Mouse (Mus musculus): ENCODE measurements at regions not wholly inside any gene's neighbourhood (a gene's known extent, or its start where the extent isn't known, plus 50 kb on each side); places are given as distances from the start of the nearest gene placed in this dataset.

DNA sequence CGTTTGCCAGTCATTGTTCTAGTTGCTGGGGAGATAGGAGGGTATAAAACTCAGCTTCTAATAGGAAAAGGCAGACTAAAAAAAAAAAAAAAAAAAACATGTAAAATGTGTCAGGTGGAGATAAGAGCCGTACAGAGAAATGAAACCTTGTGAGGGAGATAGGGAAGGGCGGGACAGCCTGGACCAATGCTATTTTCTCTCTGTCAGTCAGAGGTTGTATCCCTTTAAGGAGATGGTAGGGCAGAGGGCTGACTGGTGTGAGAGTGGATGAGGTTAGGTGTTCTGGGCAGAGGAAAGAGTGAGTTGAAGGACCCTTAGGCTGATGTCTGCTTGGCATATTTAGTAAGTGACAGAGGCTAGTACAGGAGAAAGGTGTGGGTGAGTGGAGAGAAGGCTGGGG lies 169.2 kb upstream of the Serpine2 start:
- no peak for DNase-seq

DNA sequence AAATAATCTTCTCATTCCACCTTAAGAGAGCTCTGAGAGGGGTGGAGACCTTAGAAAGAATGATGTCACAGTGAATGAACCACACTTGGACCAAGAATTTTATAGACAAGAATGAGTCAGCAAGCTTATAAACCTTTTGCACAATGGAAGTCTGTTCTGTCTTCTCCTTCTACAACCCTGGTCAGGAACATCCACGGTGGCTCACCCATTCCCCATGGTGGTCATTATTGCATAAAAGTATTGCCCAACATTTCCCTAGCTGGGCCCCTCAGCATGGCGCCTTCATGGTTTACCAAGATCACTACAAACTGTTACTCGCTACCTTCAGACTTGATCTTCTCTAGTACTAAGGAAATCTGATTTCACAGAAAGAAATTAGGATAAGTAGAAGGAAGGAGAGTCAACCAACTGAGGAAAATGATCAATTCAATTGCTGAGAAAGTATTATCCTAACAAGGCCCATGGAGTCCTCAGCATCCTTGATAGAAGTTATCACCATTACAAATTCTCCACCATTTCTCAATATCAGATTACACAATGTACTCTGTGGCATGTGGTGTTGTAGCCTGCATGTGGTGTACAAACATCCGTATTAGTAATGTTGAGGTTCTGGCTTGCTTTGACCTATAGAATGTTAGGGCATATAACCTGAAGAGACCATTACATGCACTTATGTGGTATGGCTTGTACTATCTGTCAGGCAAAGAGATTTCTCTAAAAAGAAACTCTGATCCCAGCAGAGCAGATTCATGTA lies 165.1 kb upstream of the Serpine2 start:
- DNase-seq, result no peak

DNA sequence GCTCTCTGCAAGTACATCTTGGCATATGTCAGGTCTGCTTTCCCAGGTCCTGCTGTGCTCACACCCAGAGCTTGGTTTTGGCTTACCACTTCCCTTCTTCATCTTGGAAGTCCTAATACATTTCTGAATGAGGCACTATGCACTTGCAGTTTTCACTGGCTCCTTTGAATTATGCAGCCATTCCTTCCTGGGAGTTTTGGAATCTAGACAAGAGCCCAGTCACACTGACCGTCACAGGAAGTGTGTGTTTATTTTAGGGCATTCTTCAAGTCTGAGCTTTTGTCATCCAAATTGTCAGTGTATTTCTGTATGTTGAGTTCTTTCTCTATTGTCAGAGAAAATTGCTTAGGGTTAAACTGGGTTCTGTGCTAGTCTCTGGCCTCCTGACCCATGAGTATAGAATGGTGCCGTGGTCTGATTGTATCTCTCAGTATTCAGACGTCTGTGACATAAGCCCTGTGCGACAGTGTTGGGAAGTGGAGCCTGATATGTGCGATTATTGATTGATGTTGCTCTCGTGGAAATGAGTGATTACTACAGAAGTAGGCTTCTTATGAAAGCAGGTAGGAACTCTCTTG lies 162.6 kb upstream of the Serpine2 start:
- no peak for DNase-seq

DNA sequence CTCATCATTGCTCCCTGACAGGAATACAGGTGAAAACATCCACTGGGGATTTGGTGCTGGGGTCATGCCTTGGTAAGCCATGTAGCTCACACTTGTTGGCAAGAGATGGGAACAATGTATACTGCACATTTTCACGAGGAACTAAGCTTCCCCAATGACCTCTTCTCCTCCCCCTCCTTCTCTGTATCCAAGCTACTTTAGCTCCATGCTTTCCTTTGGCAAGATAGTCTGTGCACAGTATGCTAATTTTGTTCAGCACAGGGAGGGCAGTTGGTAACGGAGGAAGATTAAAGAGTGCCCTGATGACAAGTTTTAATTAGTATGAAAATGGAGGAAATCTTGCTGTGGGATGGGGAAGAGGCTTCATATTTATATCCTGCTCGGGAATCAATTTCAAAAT lies 160.9 kb upstream of the Serpine2 start:
- DNase-seq, result no peak

DNA sequence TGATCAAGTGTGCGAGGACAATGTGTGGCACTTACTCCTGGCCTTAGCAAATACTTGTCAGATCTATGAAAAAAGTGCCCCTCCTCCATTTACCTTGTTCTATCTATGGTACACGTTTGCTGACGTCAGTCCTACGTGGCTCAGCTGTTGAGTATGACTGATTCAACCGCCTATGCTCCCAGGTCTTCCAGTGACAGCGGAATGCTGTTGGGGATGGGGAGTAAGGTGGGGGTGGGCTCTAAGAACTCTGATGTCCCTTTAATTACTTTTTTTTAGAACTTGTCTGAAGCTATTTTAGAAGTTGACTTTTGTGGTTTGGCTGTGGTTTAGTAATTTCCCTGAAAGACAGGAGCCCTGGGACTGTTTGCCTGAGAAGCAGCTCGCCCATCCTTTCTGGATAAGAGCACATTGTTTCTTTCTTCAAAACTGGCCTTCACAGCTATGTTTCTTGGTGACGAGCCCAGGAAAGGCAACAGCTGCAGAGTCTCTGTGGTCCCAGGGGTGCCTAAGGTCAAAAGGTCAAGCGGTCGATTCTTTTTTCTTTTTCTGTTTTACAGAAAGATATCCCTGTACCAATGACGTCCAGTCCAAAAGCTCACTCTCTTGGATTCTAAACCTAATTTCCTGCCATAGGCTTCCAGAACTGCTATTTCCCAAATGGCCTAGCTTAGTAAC lies 157.5 kb upstream of the Serpine2 start:
- DNase-seq, result no peak

DNA sequence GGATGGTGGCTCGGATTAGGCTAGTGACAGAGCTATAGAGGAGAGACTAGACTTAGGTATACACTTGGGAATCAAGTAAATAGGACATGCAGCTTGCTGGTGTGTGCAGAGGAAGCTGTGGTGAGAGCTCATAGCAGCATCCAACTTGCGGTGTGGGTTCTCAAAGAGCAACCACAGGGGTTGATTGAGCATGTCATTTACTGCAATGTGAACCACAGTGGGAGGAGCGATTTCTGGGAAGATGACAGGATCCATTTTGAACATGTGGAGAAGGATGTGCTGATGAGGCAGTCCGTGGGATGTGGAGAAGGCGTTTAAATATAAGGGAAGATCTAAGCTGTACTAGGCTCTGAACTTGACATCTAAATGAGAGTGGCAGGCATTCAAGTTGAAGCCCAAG lies 154.5 kb upstream of the Serpine2 start:
- no peak for DNase-seq

DNA sequence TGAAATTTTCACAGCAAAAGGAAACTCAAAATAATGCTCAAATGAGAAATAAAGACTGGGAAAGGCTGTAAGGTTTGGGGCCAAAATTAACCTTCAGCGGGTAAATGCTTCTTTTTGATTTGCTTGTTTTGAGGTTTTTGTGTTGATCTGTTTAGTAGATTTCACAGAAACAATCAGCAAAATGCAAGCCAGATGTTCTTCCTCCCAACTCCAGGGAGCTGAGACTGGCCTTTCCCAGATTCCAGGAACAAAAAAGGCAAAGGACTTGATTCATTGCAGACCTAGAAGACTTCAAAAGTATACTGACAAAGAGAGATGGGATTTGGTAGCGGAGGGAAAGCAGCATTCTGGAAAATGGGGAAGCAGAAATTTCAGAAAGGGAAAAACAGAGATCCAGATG lies 153.6 kb upstream of the Serpine2 start:
- no peak for DNase-seq

DNA sequence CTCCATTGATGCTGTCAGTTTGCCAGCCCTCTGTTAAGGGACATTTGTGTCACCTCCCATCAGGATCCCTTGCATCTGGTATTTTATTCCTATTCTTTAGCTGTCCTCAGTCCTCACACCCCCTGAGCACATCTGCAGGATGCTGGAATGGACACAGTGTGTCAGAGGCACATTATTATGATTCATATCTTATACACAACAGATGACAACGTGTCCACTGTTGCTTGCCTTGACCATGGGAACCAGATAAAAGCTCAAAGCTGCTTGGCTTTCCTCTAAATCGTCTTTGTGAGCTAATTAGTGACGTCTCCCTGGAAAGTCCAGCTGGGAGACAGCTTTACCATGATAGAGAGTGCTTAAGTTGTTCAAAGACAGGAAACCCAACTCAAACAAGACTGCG lies 149.7 kb upstream of the Serpine2 start:
- no peak for DNase-seq

DNA sequence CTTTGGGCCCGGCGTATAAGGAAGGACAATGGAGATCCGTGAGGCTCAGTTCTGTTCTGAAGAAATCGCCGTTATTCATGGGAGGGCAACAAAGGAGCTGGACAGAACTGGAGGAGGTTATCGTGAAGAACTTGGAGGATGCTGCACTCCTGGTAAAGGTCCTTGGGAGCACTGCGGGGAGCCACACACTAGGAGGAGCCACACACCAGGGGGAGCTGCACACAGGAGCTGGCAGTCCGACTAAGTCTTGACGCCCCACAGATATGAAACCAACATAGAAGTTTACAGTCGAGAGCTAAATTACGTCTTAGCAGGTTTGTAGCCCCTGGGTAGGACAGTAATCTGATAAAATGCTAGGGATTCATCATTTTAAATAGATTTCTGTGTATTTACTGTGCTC lies 138.1 kb upstream of the Serpine2 start:
- no peak for DNase-seq

DNA sequence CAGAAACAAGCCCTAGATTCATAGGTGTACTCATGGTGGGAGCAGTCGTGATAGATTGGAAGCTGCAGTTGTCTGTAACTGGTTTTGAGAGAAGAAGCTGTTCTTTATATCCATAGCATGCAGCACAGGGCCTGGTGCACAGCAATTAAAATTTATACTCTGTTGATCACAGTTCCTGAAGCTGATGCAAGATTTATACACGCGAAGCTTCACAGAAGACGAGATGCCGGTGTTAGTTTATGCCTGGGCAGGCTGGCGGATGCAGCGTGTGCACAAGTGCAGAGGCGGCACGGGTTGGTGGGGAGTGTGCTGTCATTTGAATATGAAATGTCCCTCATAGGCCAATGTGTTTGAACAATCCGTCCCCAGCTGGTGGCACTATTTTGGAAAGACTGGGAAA lies 136.9 kb upstream of the Serpine2 start:
- no peak for DNase-seq

DNA sequence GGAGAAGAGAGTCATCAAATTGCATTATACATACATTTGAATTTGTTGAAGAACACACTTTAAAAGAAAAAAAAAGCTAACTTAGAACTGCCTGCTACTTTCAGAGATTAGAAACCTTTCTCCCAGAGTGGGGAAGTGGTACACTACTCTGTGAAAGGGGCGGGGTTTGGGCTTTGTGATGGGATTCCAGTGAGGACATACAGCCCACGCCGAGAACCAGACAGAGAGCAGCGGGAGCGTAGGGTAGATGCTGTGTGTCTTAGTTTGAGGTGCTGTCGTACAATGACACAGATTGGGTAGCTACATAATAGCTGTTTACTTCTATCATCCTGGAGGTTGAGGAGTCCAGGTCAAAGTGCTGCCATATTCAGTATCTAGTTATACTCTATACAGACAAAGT lies 136.5 kb upstream of the Serpine2 start:
- no peak for DNase-seq

DNA sequence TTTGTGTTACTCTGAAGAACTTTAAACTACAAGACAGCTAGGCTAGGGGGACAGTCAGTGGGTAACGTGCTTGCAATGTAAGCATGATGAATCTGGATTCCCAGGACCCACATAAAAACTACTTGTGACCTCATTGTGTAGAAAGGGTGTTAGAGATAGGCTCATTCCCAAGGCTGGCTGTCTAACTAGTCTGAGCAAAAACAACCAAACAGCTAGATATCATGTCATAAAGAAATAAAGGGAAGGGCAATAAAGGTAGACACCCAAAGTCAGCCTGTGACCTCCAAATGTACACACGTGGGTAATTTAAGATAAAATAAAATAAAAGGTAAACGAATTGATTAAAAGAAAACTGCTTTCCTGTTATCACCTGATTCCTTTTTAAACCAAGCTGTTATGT lies 123.7 kb upstream of the Serpine2 start:
- no peak for DNase-seq

DNA sequence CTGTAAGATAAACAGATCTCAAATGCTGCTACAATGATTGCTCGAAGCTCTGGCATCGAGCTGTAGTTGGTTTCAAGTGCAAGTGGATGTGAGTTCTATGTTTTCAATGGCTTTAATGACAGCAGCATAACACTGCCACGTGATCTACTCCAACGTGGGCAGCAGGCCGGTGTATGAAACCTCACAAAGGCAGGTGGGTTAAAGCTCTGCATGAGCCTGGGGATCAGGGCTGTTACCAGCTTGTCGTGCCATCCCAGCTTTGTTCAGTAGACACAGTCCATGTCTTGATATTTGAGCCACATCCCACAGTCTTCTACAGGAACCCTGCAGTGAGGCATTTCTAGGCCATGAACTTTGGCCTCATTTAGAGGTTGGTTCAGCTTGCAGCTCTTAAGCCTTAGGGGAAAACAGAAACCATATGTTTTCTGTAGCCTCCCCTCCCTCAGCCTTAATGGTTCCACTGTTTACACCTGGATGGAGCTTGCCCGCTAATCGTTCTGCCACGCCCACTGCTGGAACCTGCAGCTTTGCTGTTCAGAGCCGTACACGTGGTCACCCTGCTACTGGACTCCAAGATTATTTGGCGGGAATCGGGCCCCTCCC lies 121.8 kb upstream of the Serpine2 start:
- no peak for DNase-seq

DNA sequence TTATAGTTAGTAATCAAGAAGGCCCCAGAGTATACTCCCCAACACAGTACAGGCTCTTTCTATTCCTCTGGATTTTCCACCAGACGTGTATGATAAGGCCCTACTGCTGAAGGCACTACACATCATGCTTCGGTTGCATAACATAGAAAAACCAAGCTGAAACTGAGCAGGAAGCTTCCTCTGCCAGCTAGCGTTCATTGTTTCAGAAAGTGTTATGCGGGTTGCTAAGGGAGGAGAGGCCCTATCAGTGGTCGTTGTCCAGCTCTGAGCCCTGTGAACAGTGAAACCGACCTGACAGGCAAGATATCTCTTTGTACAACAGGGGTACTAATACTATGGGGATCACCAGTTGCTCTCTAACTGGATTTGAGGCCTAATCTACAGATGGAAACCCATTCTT lies 118.9 kb upstream of the Serpine2 start:
- DNase-seq, result no peak

DNA sequence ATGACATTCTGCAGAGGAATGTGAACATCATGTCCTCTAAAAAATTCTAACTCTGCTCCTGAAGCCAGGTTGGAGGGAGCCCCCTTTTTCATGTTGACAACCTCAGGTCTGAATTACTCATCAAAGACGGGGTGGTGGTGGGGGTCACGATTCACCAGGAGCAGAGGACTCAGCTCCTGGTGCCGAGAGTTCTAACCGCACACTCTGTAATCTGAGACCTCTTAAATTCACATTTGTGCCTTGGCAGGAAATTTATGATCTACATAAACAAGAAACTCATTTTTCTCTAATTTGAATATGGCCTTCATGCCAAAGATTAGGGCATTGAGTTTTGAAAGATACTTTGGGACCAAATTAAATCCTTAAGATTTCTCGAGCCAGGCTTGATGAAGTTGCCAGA lies 117.2 kb upstream of the Serpine2 start:
- DNase-seq, result no peak

DNA sequence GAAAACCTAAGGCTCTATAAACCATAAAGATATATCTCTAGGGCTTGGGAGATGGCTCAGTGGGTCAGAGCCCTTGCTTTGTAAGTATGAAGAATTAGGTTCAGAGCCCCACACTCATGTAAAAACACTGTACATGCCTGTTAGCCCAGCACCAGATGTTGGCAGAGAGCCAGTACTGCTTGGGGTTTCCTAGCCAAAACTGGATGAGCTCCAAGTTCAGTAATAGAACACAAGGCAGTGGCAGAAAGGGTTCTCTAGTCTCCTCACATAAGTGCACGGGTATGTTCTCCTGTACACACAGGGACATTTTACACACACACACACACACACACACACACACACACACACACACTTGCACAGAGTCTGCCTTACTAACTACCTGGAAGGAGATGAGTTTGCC lies 95.1 kb upstream of the Serpine2 start:
- DNase-seq, result peak in 1 of 2 experiments; percentile 3

DNA sequence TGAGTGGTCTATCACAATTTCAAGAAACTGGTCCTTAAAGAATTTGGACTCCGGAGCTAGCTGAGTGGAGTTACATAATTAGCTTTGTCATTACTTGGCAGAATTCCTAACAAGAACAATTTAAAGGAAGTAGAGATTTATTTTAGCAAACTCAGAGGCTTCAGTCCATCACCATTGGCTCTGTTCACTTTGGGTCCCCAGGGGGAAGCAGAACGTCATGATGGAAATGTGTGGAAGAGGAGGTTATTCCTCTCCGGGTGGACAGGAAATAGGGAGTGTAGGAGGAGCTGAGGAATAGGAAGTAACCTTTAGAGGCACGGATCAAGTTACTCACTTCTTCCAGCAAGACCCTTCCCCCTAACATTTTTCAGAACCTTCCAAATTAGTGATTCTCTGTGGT lies 83.3 kb upstream of the Serpine2 start:
- no peak for DNase-seq

DNA sequence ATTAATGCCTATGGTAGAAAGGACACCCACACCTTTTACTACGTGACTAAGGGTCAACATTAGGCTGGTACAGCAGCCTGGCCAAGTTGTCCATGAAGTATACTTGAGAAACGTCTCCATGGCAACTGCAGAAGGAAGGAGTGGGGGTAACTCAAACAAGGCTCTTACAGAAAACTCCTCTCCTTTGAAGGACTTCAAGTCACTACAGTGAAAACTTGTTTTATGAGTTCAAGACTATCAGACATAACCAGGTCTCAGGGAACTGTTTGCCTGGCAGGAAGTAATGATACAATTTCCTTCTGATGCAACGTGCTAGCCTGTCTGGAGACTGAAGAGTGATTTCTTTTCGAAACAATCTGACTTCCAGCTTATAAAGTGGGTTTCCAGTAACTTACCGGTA lies 71.5 kb upstream of the Serpine2 start:
- no peak for DNase-seq

DNA sequence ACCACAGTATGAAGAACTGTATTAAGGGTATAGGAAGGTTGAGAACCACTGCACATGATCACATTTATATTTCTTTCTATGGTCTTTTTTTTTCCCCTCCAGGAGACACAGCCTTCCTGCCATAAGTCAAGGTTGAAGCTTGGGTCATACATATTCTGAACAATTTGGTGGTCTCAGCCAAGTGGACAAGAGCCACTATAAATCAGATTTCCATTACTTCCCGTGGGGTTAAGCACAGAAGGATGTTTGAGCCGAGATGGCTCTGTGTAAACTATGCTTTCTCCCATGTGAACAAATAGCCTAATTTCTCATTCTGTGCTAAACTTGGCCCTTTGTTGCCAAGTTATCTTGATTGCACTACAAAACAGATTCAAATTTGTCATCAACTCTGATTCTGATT lies 66.8 kb upstream of the Serpine2 start:
- no peak for DNase-seq

DNA sequence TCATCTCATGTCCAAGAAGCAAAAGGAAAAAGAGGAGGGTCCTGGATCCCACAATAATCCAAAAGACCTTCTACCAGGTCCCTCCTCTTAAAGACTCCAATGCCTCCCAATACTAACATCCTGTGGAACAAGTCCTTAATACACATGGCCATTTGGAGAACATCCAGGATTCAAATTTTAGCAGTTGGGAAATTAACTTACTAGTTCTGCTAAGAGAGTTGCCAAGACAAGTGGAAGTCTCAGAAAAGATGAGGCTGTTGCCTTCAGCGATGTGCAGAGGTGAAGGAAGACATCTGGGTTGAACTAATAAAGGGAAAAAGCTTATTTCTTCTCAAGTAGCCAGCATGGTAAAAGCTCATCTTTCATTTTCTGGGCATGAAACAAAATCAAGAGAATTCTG lies 64.8 kb upstream of the Serpine2 start:
- no peak for DNase-seq

DNA sequence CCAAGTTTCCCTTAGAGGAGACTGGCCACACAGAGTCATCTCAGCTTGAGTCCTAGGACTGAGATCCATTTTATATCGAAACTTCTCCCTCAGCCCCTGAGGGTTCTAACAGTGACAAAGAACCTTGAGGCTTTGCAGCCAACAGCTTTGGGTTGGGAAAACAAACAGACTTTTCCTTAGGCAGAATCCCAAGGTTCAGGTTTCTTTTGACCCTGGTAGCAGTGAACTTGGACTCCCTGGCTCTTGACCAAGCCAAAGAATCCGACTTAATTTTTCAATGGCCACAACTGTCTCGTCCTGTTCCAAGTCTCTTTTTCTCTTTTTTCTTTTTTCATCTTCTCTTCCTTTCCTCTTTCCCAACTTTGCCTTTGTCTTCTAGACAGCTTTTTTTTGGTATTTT lies 60.9 kb upstream of the Serpine2 start:
- no peak for DNase-seq

DNA sequence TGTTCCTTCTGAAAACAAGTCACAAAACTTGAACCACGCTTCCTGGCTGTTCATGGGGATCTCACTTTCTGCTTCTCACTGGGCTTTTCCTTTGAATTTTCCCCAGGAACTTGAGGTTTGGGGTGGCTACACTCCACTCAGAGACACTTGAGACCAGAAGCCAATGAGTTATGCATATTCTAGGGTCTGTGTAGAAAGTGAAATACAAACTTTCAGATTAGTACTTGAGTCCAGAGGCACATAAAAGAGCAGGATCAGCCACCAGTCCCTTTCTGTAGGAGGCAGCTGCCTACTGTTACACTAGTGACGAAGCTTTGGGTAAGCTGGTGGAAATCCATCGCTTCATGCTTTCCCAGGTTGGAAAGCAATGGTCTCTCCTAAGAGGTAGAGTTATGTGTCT lies 60.4 kb upstream of the Serpine2 start:
- no peak for DNase-seq

DNA sequence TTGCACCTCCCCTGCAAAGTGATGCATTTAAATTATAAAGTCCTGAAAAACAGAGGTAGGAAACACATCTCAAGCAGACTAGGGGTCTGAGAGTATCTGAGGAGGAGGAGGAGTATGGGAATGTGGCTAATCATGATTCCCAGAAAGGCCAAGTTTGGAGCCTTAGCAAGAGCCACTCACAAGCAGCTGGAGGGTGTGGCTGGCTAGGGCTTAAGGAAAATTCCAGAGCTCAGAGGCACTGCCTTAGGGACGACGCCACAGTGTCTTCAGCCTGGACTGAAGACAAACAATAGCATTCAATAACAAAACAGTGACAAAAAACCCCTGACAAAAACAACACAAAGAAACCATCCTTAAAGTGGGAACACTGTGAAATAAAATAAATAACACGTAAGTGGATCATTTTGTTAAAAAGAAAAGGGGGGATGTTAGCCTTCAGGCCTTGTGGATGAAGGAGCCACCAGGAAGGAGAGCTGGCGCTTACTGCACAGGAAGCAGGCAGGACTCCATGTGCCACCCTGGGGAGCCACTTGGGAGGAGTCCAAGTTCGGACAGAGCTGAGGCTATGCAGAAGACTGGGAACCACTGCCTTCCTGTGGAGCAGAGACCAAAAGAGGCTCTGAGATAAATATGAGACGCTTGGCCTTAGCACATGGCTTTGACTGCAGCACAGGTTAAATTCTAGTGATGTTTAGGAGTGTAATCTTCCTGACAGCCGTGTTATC lies 56.6 kb upstream of the Serpine2 start:
- DNase-seq, result peak; percentile 2
